Mouse (Mus musculus) cortical plate, adult 2 months (tissue): ENCODE results near the gene Myh9.

Source experiments
- CTCF ChIP-seq: fragments of 200-500 bp; IDR thresholded peaks from 2 replicates; pipeline ENCODE4 v1.5.1; 2011; ENCODE audit warnings: mild to moderate bottlenecking, control low read depth, low read length; ENCODE audit not compliant: insufficient read depth; ENCODE audit errors: extremely low read depth
- POLR2A ChIP-seq: fragments of 200-500 bp; IDR thresholded peaks from 2 replicates; pipeline ENCODE4 v1.6.1; 2011; ENCODE audit warnings: mild to moderate bottlenecking, low read length, control low read depth; ENCODE audit not compliant: insufficient read depth; ENCODE audit errors: extremely low read depth

DNA sequence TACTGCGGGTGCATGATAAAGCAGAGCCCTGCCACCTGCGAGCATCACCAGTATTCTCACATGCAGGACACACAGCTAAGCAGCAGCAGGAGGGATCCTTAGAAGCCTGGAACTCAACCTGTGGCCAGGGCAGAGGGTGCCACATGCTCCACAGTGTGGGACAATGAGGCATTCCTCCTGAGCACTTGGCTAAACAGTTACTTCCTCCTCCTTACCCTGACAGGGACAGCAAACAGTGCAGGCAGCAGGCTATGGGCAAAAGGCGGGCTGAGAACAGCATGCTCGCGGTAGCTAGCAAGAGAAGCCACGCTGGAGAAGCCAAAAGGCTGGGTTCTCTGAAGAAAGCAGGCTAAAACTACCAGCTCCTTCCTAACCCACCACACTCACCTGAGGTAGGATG is 14.2 kb downstream of the Myh9 start:
- no peak for TF ChIP-seq CTCF
- no peak for TF ChIP-seq POLR2A
